Mouse (Mus musculus) embryonic fibroblast, embryonic 13.5 days (primary cell): Measurements from ENCODE around the gene Cdk6. TPM values are rescaled to one million over a fixed set of nuclear protein-coding genes. Genes with fewer than 3 reads are reported as not detected.
"Not testable (repeated sequence)": the region's sequence is repeated elsewhere in the genome, so short reads cannot be mapped to it uniquely, and the experiment has no call there.

Experiments
- H3K27ac ChIP-seq: 2 replicates; pipeline ENCODE4 v1.5.1; 2012; ENCODE audit warnings: low read length, control low read depth, inconsistent platforms; ENCODE audit not compliant: insufficient read depth
- H3K4me1 ChIP-seq: 2 replicates; pipeline ENCODE4 v1.6.1; 2011; ENCODE audit warnings: low read length; ENCODE audit not compliant: control insufficient read depth, insufficient read depth
- H3K4me3 ChIP-seq: 2 replicates; pipeline ENCODE4 v1.5.1; 2011; ENCODE audit warnings: mild to moderate bottlenecking, control low read depth, low read length; ENCODE audit not compliant: insufficient read depth
- CTCF ChIP-seq: IDR thresholded peaks from 2 replicates; pipeline ENCODE4 v1.5.1; 2011; ENCODE audit warnings: mild to moderate bottlenecking, control low read depth, low read length, moderate library complexity, borderline replicate concordance; ENCODE audit not compliant: insufficient read depth
- POLR2A ChIP-seq: IDR thresholded peaks from 2 replicates; pipeline ENCODE4 v1.6.1; 2011; ENCODE audit warnings: low read depth, mild to moderate bottlenecking, control low read depth, low read length, moderate library complexity
- polyA plus RNA-seq: library from polyadenylated mRNA; stranded (reverse); fragments of >200 nt; gene quantifications from 2 replicates; pipeline ENCODE4 v1.2.4, GENCODE M21; 2011; ENCODE audit warnings: low read depth; ENCODE audit not compliant: missing spikeins, insufficient read length

Gene Cdk6
- polyA plus RNA-seq, 1 experiment = 30.5 TPM

- TF ChIP-seq CTCF (no peak), POLR2A (no peak)
- Histone ChIP-seq H3K27ac (no peak overlapping the region), H3K4me1 (peaks cover 2% of the 10 kb centered on the region; the same call in 1 of the 2 replicates), H3K4me3 (no peak overlapping the region)
Measured at GRCm38 (mm10) chr5:3512584-3512983, 171.3 kb downstream of the Cdk6 start.

GRCm38 (mm10) chr5:3514901-3515311 is 173.6 kb downstream of the Cdk6 start:
- Histone ChIP-seq H3K4me1 (0 out of 2 replicates have a peak, but pooled peaks cover 2% of the 10 kb centered on the region), H3K4me3 (no peak overlapping the region), H3K27ac (no peak overlapping the region)
- TF ChIP-seq CTCF (no peak), POLR2A (no peak)

GRCm38 (mm10) chr5:3515477-3515876 is 174.2 kb downstream of the Cdk6 start:
- no peak overlapping the region for H3K4me3 ChIP-seq
- H3K4me1 ChIP-seq = 0 out of 2 replicates have a peak, but pooled peaks cover 2% of the 10 kb centered on the region
- TF ChIP-seq POLR2A (no peak), CTCF (no peak)
- no peak overlapping the region for H3K27ac ChIP-seq

GRCm38 (mm10) chr5:3516481-3517075 is 175.3 kb downstream of the Cdk6 start:
- Histone ChIP-seq H3K27ac (no peak overlapping the region), H3K4me3 (no peak overlapping the region), H3K4me1 (0 out of 2 replicates have a peak, but pooled peaks cover 2% of the 10 kb centered on the region)
- TF ChIP-seq POLR2A (no peak), CTCF (no peak)

- no peak overlapping the region for H3K4me3 ChIP-seq
- TF ChIP-seq CTCF (no peak), POLR2A (no peak)
- no peak overlapping the region for H3K27ac ChIP-seq
- H3K4me1 ChIP-seq = 0 out of 2 replicates have a peak, but pooled peaks cover 2% of the 10 kb centered on the region
Measured at GRCm38 (mm10) chr5:3520493-3521359, 179.4 kb downstream of the Cdk6 start.

GRCm38 (mm10) chr5:3521741-3522140 is 180.5 kb downstream of the Cdk6 start:
- Histone ChIP-seq H3K4me1 (no peaks in the 10 kb centered on the region), H3K4me3 (no peak overlapping the region), H3K27ac (no peak overlapping the region)
- TF ChIP-seq POLR2A = no peak
- TF ChIP-seq CTCF = no peak

- Histone ChIP-seq H3K4me3 (no peak overlapping the region), H3K27ac (no peak overlapping the region), H3K4me1 (no peaks in the 10 kb centered on the region)
- TF ChIP-seq CTCF = no peak
- TF ChIP-seq POLR2A = no peak
Measured at GRCm38 (mm10) chr5:3522826-3523225, 181.5 kb downstream of the Cdk6 start.

GRCm38 (mm10) chr5:3527041-3527691 is 185.9 kb downstream of the Cdk6 start:
- H3K27ac ChIP-seq = no peak overlapping the region
- H3K4me1 ChIP-seq = 0 out of 2 replicates have a peak, but pooled peaks cover 3% of the 10 kb centered on the region
- H3K4me3 ChIP-seq = no peak overlapping the region
- TF ChIP-seq CTCF (no peak), POLR2A (no peak)

- no peak overlapping the region for H3K27ac ChIP-seq
- no peak for TF ChIP-seq POLR2A
- H3K4me3 ChIP-seq = no peak overlapping the region
- H3K4me1 ChIP-seq = 0 out of 2 replicates have a peak, but pooled peaks cover 3% of the 10 kb centered on the region
Measured at GRCm38 (mm10) chr5:3529585-3530189, 188.4 kb downstream of the Cdk6 start.

- H3K4me3 ChIP-seq, H3K4me1 ChIP-seq, H3K27ac ChIP-seq: not testable (repeated sequence)
Measured at GRCm38 (mm10) chr5:3532048-3532447, 190.8 kb downstream of the Cdk6 start.
